Mouse (Mus musculus) hindbrain, embryonic 16.5 days (tissue): Measurements from ENCODE around the gene Arsa. TPM values are rescaled to one million over a fixed set of nuclear protein-coding genes. Genes with fewer than 3 reads are reported as not detected.

Experiments used
- polyA plus RNA-seq: library from polyadenylated mRNA; unstranded; fragments of >200 nt; fragmentation: Nextera tagmentation; extraction: Ambion mirVana; gene quantifications from 2 replicates; pipeline ENCODE4 v1.2.1, GENCODE M21; 2015

Arsa gene
- polyA plus RNA-seq, 1 experiment from 2014 or later: 35.4 TPM

Other genes starting within 250 kb of the Arsa start
- gene Sbf1, start 162.1 kb downstream of the Arsa start, polyA plus RNA-seq: 93.2 and 102 TPM in 2 replicates
- gene Adm2, start 154.7 kb downstream of the Arsa start, polyA plus RNA-seq: not detected in 2 replicates
- not detected in 2 replicates for gene Miox, start 143.0 kb downstream of the Arsa start, polyA plus RNA-seq
- gene Lmf2, start 121.8 kb downstream of the Arsa start, polyA plus RNA-seq: 33.0 and 38.5 TPM in 2 replicates
- 115 and 122 TPM in 2 replicates for gene Ncaph2, start 121.7 kb downstream of the Arsa start, polyA plus RNA-seq
- gene Sco2, start 103.6 kb downstream of the Arsa start, polyA plus RNA-seq: 16.7 and 20.2 TPM in 2 replicates
- gene Tymp, start 100.4 kb downstream of the Arsa start, polyA plus RNA-seq: 2.6 TPM in 2 replicates
- gene Odf3b, start 98.1 kb downstream of the Arsa start, polyA plus RNA-seq: 4.8 and 5.4 TPM in 2 replicates
- gene Klhdc7b, start 92.5 kb downstream of the Arsa start, polyA plus RNA-seq: 0.08 TPM in 1 of 2 replicates, not detected in the other
- not detected in 2 replicates for gene Syce3, start 66.9 kb downstream of the Arsa start, polyA plus RNA-seq
- gene Cpt1b, start 51.6 kb downstream of the Arsa start, polyA plus RNA-seq: 0.60 and 1.4 TPM in 2 replicates
- gene C730034F03Rik, start 47.8 kb downstream of the Arsa start, polyA plus RNA-seq: 5.3 and 5.9 TPM in 2 replicates
- gene Gm44502, start 47.7 kb downstream of the Arsa start, polyA plus RNA-seq: 0.11 TPM in 1 of 2 replicates, not detected in the other
- 82.1 and 85.6 TPM in 2 replicates for gene Chkb, start 47.5 kb downstream of the Arsa start, polyA plus RNA-seq
- gene Mapk8ip2, start 23.5 kb downstream of the Arsa start, polyA plus RNA-seq: 84.5 and 88.1 TPM in 2 replicates
- 7.7 and 8.4 TPM in 2 replicates for gene Shank3, start 22.2 kb upstream of the Arsa start, polyA plus RNA-seq
- 0.75 and 0.93 TPM in 2 replicates for gene Acr, start 90.9 kb upstream of the Arsa start, polyA plus RNA-seq
- gene Rabl2, start 114.5 kb upstream of the Arsa start, polyA plus RNA-seq: 81.8 and 91.8 TPM in 2 replicates